Mouse (Mus musculus): ENCODE results near the gene Lhx9. TPM values are rescaled to one million over a fixed set of nuclear protein-coding genes. Genes with fewer than 3 reads are reported as not detected.

Lhx9 gene
- 1.3 and 1.9 TPM in 2 replicates for polyA plus RNA-seq (2015; fragmentation: Nextera tagmentation; extraction: Ambion mirVana)

DNA sequence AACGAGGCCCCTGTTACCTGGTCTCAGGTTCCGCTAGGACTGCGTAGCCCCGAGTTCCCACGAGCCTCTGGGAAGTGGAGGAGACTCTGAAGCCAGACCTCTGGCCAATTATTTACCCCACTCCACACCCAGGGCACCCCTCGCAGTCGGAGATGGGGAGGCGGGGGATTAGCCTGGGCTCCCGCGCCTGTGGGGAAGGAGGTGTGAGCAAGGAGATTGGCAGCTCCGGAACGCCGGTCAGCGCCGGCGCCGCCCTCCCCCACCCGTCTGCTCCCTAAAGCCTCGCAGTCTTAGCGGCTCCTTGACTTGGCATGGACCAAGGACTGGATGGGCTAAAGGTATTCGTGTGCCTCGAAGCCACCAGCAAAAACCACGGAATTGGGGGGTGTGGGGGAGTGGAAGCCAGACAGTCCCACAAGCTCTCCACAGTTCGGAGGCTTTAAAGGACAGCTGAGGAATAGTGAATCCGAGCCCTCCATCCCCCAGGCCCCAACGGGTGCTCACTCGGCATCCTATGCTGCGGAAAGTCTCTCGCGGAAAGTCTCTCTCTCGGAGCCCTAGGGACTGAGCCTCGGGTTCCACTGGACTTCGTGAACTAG is at the start of gene Lhx9:
Gene Lhx9 (minus strand): TSS at position 67 of the 599 bp plus-strand sequence.

DNA sequence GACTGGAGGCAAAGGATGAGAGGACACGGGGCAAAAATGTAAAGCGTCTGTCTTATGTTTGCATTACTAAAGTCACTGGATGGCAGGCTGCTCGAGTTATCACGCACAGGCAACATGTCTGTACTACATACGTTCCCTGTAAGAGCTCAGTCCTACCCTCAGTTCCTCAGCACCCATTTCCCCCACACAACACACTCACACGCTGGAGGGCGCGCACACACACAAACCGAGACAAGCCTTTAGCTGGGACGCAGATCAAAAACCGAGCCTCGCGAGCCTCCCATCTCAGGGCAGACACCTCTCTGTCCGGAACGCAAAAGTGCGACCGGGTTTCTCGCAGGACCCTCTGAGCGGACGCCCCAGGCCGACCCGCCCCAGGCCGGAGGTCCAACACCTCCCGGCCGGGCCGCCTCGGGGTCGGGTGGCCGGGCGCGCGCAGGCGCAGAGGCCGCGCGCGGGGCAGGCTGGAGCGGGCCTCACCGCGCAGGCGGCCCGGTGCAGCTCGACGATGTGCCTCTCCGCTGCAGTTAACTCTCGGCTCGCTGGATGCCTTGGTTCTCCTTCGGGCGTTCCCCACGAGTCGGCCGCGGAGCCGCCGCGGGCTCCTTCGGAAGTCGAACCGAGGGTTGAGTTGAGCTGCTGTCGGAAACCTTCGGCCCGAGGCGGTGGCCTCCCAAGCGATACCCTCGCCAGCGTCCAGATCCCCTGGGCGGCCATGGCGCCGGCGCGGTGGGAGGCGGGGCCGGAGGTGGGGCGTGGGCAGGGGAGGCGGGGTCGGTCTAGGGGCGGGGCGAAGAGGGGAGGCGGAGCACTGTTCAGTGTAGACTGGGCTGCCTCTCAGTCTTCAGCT is 7.9 kb upstream of the Lhx9 start, which contains the start of gene 2310009B15Rik:
Gene 2310009B15Rik (minus strand): TSS at position 752 of the 850 bp plus-strand sequence.

Other genes with a start within 250 kb of the Lhx9 start
- gene Nek7, start 228.4 kb downstream of the Lhx9 start, polyA plus RNA-seq (2015; fragmentation: Nextera tagmentation; extraction: Ambion mirVana), result 22.5 and 27.3 TPM in 2 replicates
- 31.3 and 34.5 TPM in 2 replicates for gene 2310009B15Rik, start 8.3 kb upstream of the Lhx9 start, polyA plus RNA-seq (2015; fragmentation: Nextera tagmentation; extraction: Ambion mirVana)
- 10.0 and 12.0 TPM in 2 replicates for gene Dennd1b, start 114.9 kb upstream of the Lhx9 start, polyA plus RNA-seq (2015; fragmentation: Nextera tagmentation; extraction: Ambion mirVana)